Mouse (Mus musculus) small intestine, adult 2 months (tissue): ENCODE measurements around the gene Wdr47. TPM values are rescaled to one million over a fixed set of nuclear protein-coding genes. Genes with fewer than 3 reads are reported as not detected.

Source experiments
- H3K27ac ChIP-seq: fragments of 200-500 bp; 2 replicates; pipeline ENCODE4 v1.5.1; 2012; ENCODE audit warnings: low read depth, low read length, control low read depth, inconsistent platforms; ENCODE audit not compliant: insufficient read depth
- H3K27me3 ChIP-seq: fragments of 200-500 bp; 2 replicates; pipeline ENCODE4 v1.6.1; 2012; ENCODE audit warnings: mild to moderate bottlenecking, moderate library complexity, low read length, inconsistent platforms; ENCODE audit not compliant: control insufficient read depth, insufficient read depth
- H3K36me3 ChIP-seq: fragments of 200-500 bp; 2 replicates; pipeline ENCODE4 v1.6.1; 2012; ENCODE audit warnings: mild to moderate bottlenecking, low read length, control low read depth, inconsistent platforms; ENCODE audit not compliant: control insufficient read depth, insufficient read depth
- H3K4me1 ChIP-seq: fragments of 200-500 bp; 2 replicates; pipeline ENCODE4 v1.6.1; 2012; ENCODE audit warnings: low read length, inconsistent platforms, mixed read lengths; ENCODE audit not compliant: control insufficient read depth, insufficient read depth, insufficient read length
- H3K4me3 ChIP-seq: fragments of 200-500 bp; 2 replicates; pipeline ENCODE4 v1.5.1; 2012; ENCODE audit warnings: low read depth, mild to moderate bottlenecking, control low read depth, inconsistent platforms, low read length, moderate library complexity
- CTCF ChIP-seq: fragments of 200-500 bp; IDR thresholded peaks from 2 replicates; pipeline ENCODE4 v1.5.1; 2012; ENCODE audit warnings: low read depth, mild to moderate bottlenecking, control low read depth, inconsistent platforms, low read length, moderate library complexity, mixed read lengths; ENCODE audit not compliant: insufficient replicate concordance, insufficient read length; ENCODE audit errors: extremely low read depth
- POLR2A ChIP-seq: fragments of 200-500 bp; IDR thresholded peaks from 2 replicates; pipeline ENCODE4 v1.6.1; 2012; ENCODE audit warnings: low read depth, mild to moderate bottlenecking, control low read depth, inconsistent platforms, low read length, moderate library complexity
- WGBS: fragments of 180-500 bp; shearing (Covaris S2); methylation state at CpG from one replicate; pipeline ENCODE4 v1.1.7; 2018; 5-methylcytosine and 5-hydroxymethylcytosine counted together
- polyA plus RNA-seq: library from polyadenylated mRNA; depleted of rRNA; stranded (reverse); fragments of >200 nt; gene quantifications from 2 replicates; pipeline ENCODE4 v1.2.3, GENCODE M21; 2012; rRNA removed

The Wdr47 gene
- 0.94 and 1.3 TPM in 2 replicates for polyA plus RNA-seq

DNA sequence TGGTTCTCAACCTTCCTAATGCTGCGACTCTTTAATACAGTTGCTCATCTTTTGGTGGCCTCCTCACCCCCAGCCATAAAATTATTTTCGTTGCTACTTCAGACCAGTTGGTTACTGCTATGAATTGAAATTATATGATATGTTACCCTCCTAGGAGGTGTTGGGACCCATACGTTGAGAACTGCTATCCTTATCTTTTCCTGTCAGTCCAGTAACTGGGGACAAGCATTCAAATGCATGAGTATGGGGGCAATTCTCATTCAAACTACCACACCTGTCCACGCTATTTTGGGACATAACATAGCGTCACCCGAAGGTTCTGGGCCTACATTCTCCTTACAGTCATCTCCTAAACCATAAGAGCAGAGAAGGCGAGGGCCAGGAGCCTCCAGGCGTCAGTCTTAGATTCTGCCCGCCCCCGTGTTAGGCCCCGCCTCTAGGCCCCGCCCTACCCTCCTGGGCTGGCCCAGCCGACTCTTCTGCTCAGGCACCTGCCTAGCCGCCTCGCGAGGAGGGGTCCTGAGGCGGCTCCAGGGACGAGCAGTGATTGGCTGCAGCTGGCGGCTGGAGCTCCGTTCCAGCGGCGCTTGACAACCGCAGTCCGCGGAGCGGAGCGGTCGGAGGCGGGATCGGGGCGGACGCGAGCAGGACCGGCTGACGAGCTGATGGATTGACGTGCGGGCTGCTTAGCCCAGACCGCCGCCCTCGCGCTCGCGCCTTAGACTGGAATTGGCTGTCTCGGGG is at the start of gene Wdr47:
Gene Wdr47, plus strand, starts transcription at position 494 of the 744 bp plus-strand sequence.
- peak within 1 kb of the TSS; percentile 87 for H3K4me3 ChIP-seq
- H3K4me1 ChIP-seq = no peaks in the 10 kb centered on the region
- H3K27me3 ChIP-seq = no peaks in the 10 kb centered on the region
- WGBS = 4% methylated on average over 44 of the region's 44 CpGs
- peak; percentile 59; the same call in 1 of the 2 replicates for TF ChIP-seq POLR2A
- no peak for TF ChIP-seq CTCF
- no peaks in the 10 kb centered on the region for H3K36me3 ChIP-seq
- peak within 1 kb of the TSS; percentile 4; the same call in 1 of the 2 replicates for H3K27ac ChIP-seq

DNA sequence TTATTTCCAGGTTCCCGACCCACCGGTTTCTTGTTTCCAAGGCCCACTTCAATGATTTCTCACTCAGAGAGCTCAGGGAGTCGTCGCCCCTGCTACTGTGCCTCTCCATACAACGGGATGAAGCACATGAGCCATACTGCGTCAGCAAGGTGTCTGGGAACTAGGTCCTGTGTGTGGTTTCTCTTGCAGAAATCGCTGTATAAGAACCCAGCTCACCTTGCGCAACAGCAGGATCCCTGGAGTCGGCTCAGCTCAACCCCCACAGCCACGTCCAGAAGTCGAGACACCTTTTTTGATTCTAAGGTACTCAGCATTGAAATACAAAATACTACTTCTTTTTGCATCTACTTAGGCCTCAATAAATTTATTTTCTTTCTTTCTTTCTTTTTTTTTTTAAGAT is 48.8 kb upstream of the Wdr47 start:
- H3K4me3 ChIP-seq = no peak overlapping the region
- H3K4me1 ChIP-seq = peaks cover 2% of the 10 kb centered on the region; the same call in 1 of the 2 replicates
- 80% methylated on average over 11 of the region's 11 CpGs for WGBS
- H3K27ac ChIP-seq = no peak overlapping the region
- TF ChIP-seq CTCF (no peak), POLR2A (no peak)
- no peaks in the 10 kb centered on the region for H3K27me3 ChIP-seq
- no peaks in the 10 kb centered on the region for H3K36me3 ChIP-seq

DNA sequence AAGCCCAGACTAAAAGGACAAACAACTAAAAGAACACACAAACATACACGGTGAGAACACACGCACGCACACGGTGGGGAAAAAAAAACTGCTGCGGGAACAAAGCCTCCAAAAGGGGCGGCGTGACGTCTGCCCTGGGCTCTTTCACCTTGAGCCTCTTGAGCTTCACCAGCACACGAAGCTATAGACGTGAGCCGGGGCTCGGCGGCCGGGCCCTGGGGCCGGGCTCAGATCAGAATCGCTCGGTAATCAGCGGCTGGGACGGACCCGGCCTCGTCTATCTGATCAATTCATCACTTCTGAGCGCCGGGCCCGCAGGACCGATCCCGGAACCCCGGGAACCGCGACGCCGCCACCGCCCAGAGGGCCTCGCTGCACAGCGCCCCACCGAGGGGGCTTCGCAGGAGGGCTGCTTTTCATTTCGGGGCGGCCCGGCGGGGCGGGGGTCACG is 36.9 kb upstream of the Wdr47 start:
- no peak for TF ChIP-seq CTCF
- no peak for TF ChIP-seq POLR2A
- peaks cover 21% of the 10 kb centered on the region for H3K36me3 ChIP-seq
- under 1% methylated on average over 42 of the region's 42 CpGs for WGBS
- peak overlapping the region; percentile 94 for H3K4me3 ChIP-seq
- peak overlapping the region; percentile 41 for H3K27ac ChIP-seq
- H3K4me1 ChIP-seq = no peaks in the 10 kb centered on the region
- no peaks in the 10 kb centered on the region for H3K27me3 ChIP-seq

DNA sequence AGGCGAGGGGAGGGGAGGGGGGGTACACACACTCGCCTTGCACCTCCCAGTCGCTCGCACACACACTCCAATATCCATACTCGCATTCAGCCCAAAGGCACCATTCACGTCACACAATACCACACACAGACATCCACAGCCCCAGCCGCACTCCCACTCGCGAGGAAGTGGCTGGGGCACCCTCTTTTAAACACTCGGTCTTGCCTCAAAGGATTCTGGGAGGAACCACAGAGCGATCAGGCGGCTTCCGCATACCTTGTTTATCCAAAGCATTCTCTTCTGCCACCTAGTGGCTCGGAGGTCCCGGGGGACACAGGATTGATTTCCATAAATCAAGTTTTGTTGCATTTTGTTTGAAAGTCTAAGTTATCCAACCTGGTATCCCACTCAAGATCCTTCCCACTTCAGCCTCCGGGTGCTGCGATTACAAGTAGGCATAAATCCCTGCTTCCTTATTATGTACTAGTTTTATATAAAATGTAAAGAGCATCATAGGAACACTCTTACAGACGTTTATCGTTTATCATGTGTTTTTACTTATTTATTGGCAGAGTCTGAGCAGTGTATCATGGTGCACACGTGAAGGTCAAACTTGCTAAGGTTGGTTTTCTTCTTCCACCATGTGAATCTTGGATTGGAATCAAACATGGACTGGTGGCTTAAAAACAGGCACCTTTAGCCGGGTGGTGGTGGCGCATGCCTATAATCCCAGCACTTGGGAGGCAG is 36.3 kb upstream of the Wdr47 start:
- Histone ChIP-seq H3K4me3 (peak overlapping the region; percentile 94), H3K4me1 (no peaks in the 10 kb centered on the region), H3K27me3 (no peaks in the 10 kb centered on the region), H3K36me3 (peaks cover 25% of the 10 kb centered on the region), H3K27ac (peak overlapping the region; percentile 41)
- WGBS = 17% methylated on average over 22 of the region's 22 CpGs
- peak; percentile 90; the same call in 1 of the 2 replicates for TF ChIP-seq CTCF
- peak; percentile 100 for TF ChIP-seq POLR2A

DNA sequence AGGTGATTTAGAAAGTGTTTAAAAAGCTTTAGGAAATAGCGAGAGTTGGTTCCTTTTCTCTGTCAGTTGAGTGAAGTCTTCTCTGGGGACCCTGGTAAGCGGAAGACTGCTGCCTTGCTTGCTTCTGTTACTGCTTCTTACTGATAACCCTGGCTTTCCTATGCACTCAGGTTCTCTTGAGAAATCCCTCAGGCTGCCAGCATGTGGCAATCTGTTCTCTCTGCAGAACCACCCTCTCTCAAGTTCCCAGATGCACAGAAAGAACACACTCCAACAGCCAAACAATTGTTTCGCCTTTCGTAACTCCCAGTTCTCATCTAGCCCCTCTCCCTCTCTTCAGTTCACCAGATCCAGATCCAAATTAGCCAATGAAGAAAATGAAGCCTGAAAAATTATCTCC is 33.2 kb upstream of the Wdr47 start:
- Histone ChIP-seq H3K36me3 (peaks cover 26% of the 10 kb centered on the region), H3K27me3 (no peaks in the 10 kb centered on the region), H3K4me1 (0 out of 2 replicates have a peak, but pooled peaks cover 2% of the 10 kb centered on the region), H3K27ac (no peak overlapping the region), H3K4me3 (no peak overlapping the region)
- WGBS = 94% methylated on average over 4 of the region's 4 CpGs
- TF ChIP-seq CTCF (no peak), POLR2A (no peak)

DNA sequence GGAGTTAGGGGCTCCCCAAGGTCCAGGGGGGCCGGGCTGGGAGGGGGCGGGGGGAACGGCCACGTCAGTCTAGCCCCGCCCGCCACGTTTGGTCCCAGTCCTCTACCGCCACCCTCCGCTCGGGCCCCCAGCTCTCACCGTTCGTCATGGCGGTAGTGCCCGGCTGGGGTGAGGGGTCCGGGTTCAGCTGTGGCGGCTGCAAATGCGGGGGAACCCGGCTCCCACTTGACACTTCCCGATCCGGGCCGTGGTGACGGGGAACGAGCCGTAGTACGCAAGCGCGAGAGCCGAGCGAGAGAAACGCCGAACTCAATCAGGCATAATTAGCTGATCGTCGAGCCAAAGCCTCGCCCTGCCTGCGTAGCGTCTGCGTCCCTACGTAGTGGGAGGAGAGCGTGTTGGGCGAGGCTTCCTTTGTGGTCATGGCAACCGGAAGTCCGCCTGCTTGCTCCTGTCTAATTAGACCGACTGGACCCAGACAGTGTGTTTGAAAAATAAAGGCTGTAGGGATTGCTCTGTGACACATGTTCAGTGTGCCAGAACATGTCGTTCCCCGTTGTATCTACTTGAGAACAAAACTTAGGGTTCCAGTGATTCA is 28.8 kb upstream of the Wdr47 start, which contains the start of gene Tmem167b:
Gene Tmem167b, minus strand, starts transcription at position 334 of the 598 bp plus-strand sequence.
- Histone ChIP-seq H3K4me3 (peak within 1 kb of the TSS; percentile 81), H3K27ac (peak within 1 kb of the TSS; percentile 88), H3K4me1 (0 out of 2 replicates have a peak, but pooled peaks cover 2% of the 10 kb centered on the region), H3K27me3 (no peaks in the 10 kb centered on the region), H3K36me3 (peaks cover 22% of the 10 kb centered on the region)
- under 1% methylated on average over 45 of the region's 45 CpGs for WGBS
- no peak for TF ChIP-seq CTCF
- TF ChIP-seq POLR2A = peak; percentile 73
